Comparison of ENCODE assay signal across 10 mouse cellular contexts in the genomic region with DNA sequence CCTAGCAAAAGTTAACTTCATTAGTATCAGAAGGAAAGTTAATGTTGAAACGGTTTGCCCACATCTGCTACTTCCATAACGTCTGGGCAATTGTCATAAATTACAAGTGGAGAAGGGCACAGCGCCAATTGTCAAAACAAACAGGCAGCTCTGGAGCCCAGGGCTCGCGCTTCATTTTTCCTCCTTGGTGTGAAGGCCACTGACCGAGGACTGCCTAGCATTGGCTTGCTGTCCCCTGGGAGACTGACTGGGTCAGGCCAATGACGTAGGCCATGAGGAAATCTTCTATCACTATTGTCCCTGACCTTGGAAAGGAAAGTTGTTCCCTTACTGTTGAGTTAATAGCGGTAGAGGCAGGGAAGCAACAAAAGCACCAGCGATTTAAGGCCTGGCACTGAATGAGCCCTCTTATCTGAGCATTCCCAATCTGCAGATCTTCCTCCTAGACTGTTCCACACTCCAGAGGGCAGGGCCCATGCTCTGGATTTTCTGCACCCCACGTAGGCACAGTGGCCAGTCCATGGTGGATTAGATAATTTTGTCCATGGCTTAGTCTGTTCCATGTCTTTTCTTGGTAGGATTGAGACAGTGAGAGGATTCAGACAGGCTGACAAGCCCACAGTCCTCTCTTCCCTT. TPM values are rescaled to one million over a fixed set of nuclear protein-coding genes. Genes with fewer than 3 reads are reported as not detected.
DNase-seq lines count a peak whose midpoint lies in the region; ATAC-seq and TF ChIP-seq lines count a peak whose summit lies in the region.
"Had no signal": no experiment of that assay in that cellular context is flagged by ENCODE, and none has a peak within 500 bp of the region (broad histone marks: within the 10 kb centered on the region; RNA-seq: fewer than 3 reads in every experiment).

No protein-coding gene starts in this region.

- H3K4me2 ChIP-seq in liver, embryonic 12.5 days, result no peak overlapping the region
- H3K4me2 ChIP-seq in heart, embryonic 12.5 days, result no peak overlapping the region
- no peak overlapping the region for H3K4me2 ChIP-seq in hindbrain, embryonic 16.5 days (ENCODE audit: low read length)
- H3K4me2 ChIP-seq in forebrain, embryonic 15.5 days (replicated peaks), result no peak overlapping the region
- H3K4me2 ChIP-seq: embryonic facial prominence, embryonic 12.5 days had no signal

- no peak for TF ChIP-seq CTCF in liver, adult 2 months (IDR thresholded peaks at IDR 0.05; ENCODE audit: low read depth, low read length)
- no peak for TF ChIP-seq CTCF in small intestine, adult 2 months (IDR thresholded peaks at IDR 0.05; ENCODE audit: extremely low read depth, insufficient read length, insufficient replicate concordance, low read depth, low read length)

- ATAC-seq in liver, embryonic 12.5 days, result no peak
- ATAC-seq in heart, embryonic 12.5 days (ENCODE audit: insufficient number of reproducible peaks, low FRiP score), result peak; percentile 76
- ATAC-seq in hindbrain, embryonic 16.5 days, result no peak
- no peak for ATAC-seq in forebrain, embryonic 15.5 days (replicated peaks)
- ATAC-seq in cerebellum, adult (ENCODE audit: insufficient number of reproducible peaks, low FRiP score, low TSS enrichment), result no peak

- WGBS in liver, adult 2 months, result 67% methylated on average over 10 of the region's 10 CpGs
- 73% methylated on average over 10 of the region's 10 CpGs for WGBS in liver, embryonic 12.5 days (ENCODE audit: insufficient replicate concordance)
- 63% methylated on average over 10 of the region's 10 CpGs for WGBS in heart, embryonic 12.5 days
- 15% methylated on average over 10 of the region's 10 CpGs for WGBS in small intestine, adult 2 months
- 73% methylated on average over 10 of the region's 10 CpGs for WGBS in hindbrain, embryonic 16.5 days
- 77% methylated on average over 10 of the region's 10 CpGs for WGBS in forebrain, embryonic 15.5 days

- no peak overlapping the region for H3K4me3 ChIP-seq in liver, adult 2 months (ENCODE audit: insufficient read depth, low read depth, low read length)
- H3K4me3 ChIP-seq in liver, embryonic 12.5 days, result no peak overlapping the region
- H3K4me3 ChIP-seq in heart, embryonic 12.5 days, result no peak overlapping the region
- H3K4me3 ChIP-seq in small intestine, adult 2 months (ENCODE audit: low read depth, low read length), result no peak overlapping the region
- H3K4me3 ChIP-seq in hindbrain, embryonic 16.5 days (ENCODE audit: low read length), result no peak overlapping the region
- no peak overlapping the region for H3K4me3 ChIP-seq in forebrain, embryonic 15.5 days
- H3K4me3 ChIP-seq: embryonic facial prominence, embryonic 12.5 days had no signal

- DNase-seq in liver, adult 2 months (ENCODE audit: extremely low read depth, low read depth, low spot score), result peak; percentile 18
- peak; percentile 60 to 74 for DNase-seq in kidney, postnatal 25 days

- H3K27me3 ChIP-seq in liver, adult 2 months (ENCODE audit: control insufficient read depth, insufficient read depth, low read length), result no peaks in the 10 kb centered on the region
- H3K27me3 ChIP-seq in liver, embryonic 12.5 days (replicated peaks), result no peaks in the 10 kb centered on the region
- no peaks in the 10 kb centered on the region for H3K27me3 ChIP-seq in heart, embryonic 12.5 days (replicated peaks)
- H3K27me3 ChIP-seq in small intestine, adult 2 months (ENCODE audit: control insufficient read depth, insufficient read depth, low read length), result no peaks in the 10 kb centered on the region
- no peaks in the 10 kb centered on the region for H3K27me3 ChIP-seq in hindbrain, embryonic 16.5 days (replicated peaks; ENCODE audit: control insufficient read depth, insufficient read depth, low read length)
- no peaks in the 10 kb centered on the region for H3K27me3 ChIP-seq in forebrain, embryonic 15.5 days
- H3K27me3 ChIP-seq: CH12.LX; embryonic facial prominence, embryonic 12.5 days had no signal

- no peak overlapping the region for H3K27ac ChIP-seq in liver, adult 2 months (replicated peaks; ENCODE audit: insufficient read depth, low read depth, low read length)
- no peak overlapping the region for H3K27ac ChIP-seq in liver, embryonic 12.5 days
- peak overlapping the region; percentile 34 for H3K27ac ChIP-seq in heart, embryonic 12.5 days (ENCODE audit: poor library complexity, severe bottlenecking)
- peak overlapping the region; percentile 62 for H3K27ac ChIP-seq in small intestine, adult 2 months (ENCODE audit: insufficient read depth, low read depth, low read length)
- no peak overlapping the region for H3K27ac ChIP-seq in hindbrain, embryonic 16.5 days (ENCODE audit: low read depth, low read length)
- H3K27ac ChIP-seq in forebrain, embryonic 15.5 days (replicated peaks), result no peak overlapping the region
- H3K27ac ChIP-seq: embryonic facial prominence, embryonic 12.5 days had no signal

- no peaks in the 10 kb centered on the region for H3K79me2 ChIP-seq in liver, adult 2 months (ENCODE audit: control insufficient read depth, insufficient read depth, low read length)

- no peaks in the 10 kb centered on the region for H3K9me3 ChIP-seq in liver, embryonic 12.5 days (replicated peaks)
- H3K9me3 ChIP-seq in heart, embryonic 12.5 days (replicated peaks), result no peaks in the 10 kb centered on the region
- H3K9me3 ChIP-seq in hindbrain, embryonic 16.5 days (ENCODE audit: control insufficient read depth, low read length), result no peaks in the 10 kb centered on the region
- no peaks in the 10 kb centered on the region for H3K9me3 ChIP-seq in forebrain, embryonic 15.5 days
- H3K9me3 ChIP-seq: embryonic facial prominence, embryonic 12.5 days had no signal

- H3K4me1 ChIP-seq in liver, adult 2 months (ENCODE audit: control insufficient read depth, insufficient read depth, low read length), result no peaks in the 10 kb centered on the region
- no peaks in the 10 kb centered on the region for H3K4me1 ChIP-seq in liver, embryonic 12.5 days
- peaks cover 13% of the 10 kb centered on the region; the same call in 1 of the 2 replicates for H3K4me1 ChIP-seq in heart, embryonic 12.5 days (replicated peaks)
- H3K4me1 ChIP-seq in small intestine, adult 2 months (ENCODE audit: control insufficient read depth, insufficient read depth, insufficient read length, low read length), result peaks cover 11% of the 10 kb centered on the region
- no peaks in the 10 kb centered on the region for H3K4me1 ChIP-seq in hindbrain, embryonic 16.5 days (ENCODE audit: control insufficient read depth, insufficient read depth, low read depth, low read length)
- no peaks in the 10 kb centered on the region for H3K4me1 ChIP-seq in forebrain, embryonic 15.5 days
- H3K4me1 ChIP-seq: embryonic facial prominence, embryonic 12.5 days had no signal

- no peak overlapping the region for H3K9ac ChIP-seq in liver, adult 2 months (ENCODE audit: low read depth, low read length)
- no peak overlapping the region for H3K9ac ChIP-seq in liver, embryonic 12.5 days
- H3K9ac ChIP-seq in heart, embryonic 12.5 days, result no peak overlapping the region
- no peak overlapping the region for H3K9ac ChIP-seq in hindbrain, embryonic 16.5 days (ENCODE audit: low read depth, low read length)
- H3K9ac ChIP-seq in forebrain, embryonic 15.5 days (replicated peaks), result no peak overlapping the region
- H3K9ac ChIP-seq: embryonic facial prominence, embryonic 12.5 days had no signal

- H3K36me3 ChIP-seq in liver, adult 2 months (ENCODE audit: control insufficient read depth, insufficient read depth, low read length), result no peaks in the 10 kb centered on the region
- no peaks in the 10 kb centered on the region for H3K36me3 ChIP-seq in liver, embryonic 12.5 days
- H3K36me3 ChIP-seq in heart, embryonic 12.5 days, result no peaks in the 10 kb centered on the region
- peaks cover 2% of the 10 kb centered on the region; the same call in 1 of the 2 replicates for H3K36me3 ChIP-seq in small intestine, adult 2 months (ENCODE audit: control insufficient read depth, insufficient read depth, low read length)
- no peaks in the 10 kb centered on the region for H3K36me3 ChIP-seq in hindbrain, embryonic 16.5 days (ENCODE audit: control insufficient read depth, insufficient read depth, low read length)
- H3K36me3 ChIP-seq in forebrain, embryonic 15.5 days, result no peaks in the 10 kb centered on the region
- H3K36me3 ChIP-seq: embryonic facial prominence, embryonic 12.5 days had no signal

- TF ChIP-seq POLR2A in liver, adult 2 months (IDR thresholded peaks at IDR 0.05; ENCODE audit: extremely low read depth, insufficient read depth, low read length), result no peak
- no peak for TF ChIP-seq POLR2A in small intestine, adult 2 months (IDR thresholded peaks at IDR 0.05; ENCODE audit: low read depth, low read length)

RNA-seq across cellular contexts. Expression of a gene that starts 35.0 kb away (rescaled TPM):
- total RNA-seq in liver, adult 2 months (2014; rRNA removed), result 0.07 and 0.09 TPM in 2 replicates
- polyA plus RNA-seq in liver, adult 2 months (2012; rRNA removed), result 0.01 TPM in 2 replicates
- 0.96 and 2.2 TPM in 2 replicates for polyA plus RNA-seq in liver, embryonic 12.5 days (2016; fragmentation: Nextera tagmentation; extraction: Ambion mirVana)
- polyA plus RNA-seq in heart, embryonic 12.5 days (2016; fragmentation: Nextera tagmentation; extraction: Ambion mirVana), result 2.6 and 3.1 TPM in 2 replicates
- 0.42 and 1.2 TPM in 2 replicates for polyA plus RNA-seq in small intestine, adult 2 months (2012; rRNA removed)
- 0.58 and 1.5 TPM in 2 replicates for polyA plus RNA-seq in hindbrain, embryonic 16.5 days (2015; fragmentation: Nextera tagmentation; extraction: Ambion mirVana)
- 0.66 and 2.0 TPM in 2 replicates for polyA plus RNA-seq in forebrain, embryonic 15.5 days (2015; fragmentation: Nextera tagmentation; extraction: Ambion mirVana)
- total RNA-seq: CH12.LX had no signal

Comparison
In these comparisons a context has a peak if more than half of its experiments do, and no peak if none do; other contexts are left out.
1. H3K27ac ChIP-seq: peak in heart, embryonic 12.5 days (single experiment) and small intestine, adult 2 months (single experiment); none in liver, adult 2 months (single experiment), liver, embryonic 12.5 days (single experiment), hindbrain, embryonic 16.5 days (single experiment) and forebrain, embryonic 15.5 days (single experiment).